Mouse (Mus musculus) urinary bladder, adult 18-20 months (tissue): ENCODE results near the gene Ralgps2.

Source experiments
- DNase-seq, 2 experiments: peaks; one replicate each; pipeline ENCODE4 v3.0.0; 2022; ENCODE audit warnings: low spot score in 2 of 2, mixed read lengths in 2 of 2

The Ralgps2 gene

DNA sequence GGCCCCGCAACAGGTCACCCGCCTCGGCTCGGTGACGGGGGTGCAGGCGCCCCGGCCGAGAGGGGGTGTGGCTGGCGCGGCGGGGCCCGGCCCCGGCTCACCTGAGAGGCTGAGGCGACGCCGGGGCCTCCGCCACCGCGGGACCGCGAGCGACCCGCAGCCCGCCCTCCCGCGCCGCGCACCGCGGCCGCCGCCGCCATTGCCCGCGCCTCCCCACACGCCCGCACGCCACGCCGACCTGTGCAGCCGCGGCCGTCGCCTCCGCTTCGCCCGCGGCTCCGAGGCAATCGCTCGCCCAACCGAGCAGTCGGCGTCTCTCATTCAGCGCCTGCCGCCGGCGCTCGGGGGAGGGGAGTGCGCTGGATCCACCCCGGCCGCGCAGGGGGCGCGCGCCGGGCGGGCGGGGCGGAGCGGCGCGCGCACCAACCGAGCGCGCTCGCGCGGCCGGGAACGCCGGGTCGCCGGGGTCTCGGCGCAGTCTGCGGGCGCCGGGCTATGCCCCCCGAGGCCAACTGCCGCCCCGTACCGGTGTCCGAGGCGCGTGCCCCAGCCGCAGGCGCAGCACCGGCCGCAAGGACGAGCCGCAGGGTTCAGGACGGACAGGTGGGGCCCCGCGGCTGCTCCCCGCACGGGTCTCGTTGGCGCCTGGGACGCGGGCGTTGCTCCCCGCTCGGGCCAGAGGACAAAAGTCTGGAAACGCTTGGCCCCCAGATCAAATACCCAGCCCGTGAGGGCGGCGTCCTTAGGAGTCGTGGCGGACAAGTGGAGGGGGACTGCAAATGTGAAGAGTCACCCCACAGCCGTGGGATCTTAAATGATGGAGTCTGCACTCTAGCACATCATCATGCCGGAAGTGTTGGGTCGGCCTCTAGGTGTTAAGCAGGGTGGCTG, at the start of gene Ralgps2:
Ralgps2 (minus strand) TSS at position 376 of the 891 bp plus-strand sequence.
- DNase-seq: peak; percentile 33 to 72

DNA sequence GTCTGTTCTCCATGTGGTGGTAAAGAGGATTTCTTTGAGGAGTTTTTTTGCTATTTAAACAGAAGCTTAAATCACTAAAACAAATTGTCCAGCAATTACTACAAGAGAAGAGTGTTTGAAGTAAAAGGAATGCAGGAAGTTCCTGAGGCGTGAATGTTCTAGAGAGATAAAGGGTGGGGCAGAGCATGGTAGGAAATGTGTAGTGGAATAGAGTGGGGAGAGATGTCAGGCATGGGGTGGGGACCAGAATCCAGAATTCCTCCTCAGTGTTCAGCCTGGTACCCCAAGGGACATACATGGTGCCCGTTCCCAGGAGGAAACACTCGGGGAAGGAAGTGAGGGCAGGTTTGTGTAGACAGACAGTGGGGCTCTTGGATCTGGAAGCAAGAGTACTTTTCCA, 48.1 kb upstream of the Ralgps2 start:
- DNase-seq: no peak

DNA sequence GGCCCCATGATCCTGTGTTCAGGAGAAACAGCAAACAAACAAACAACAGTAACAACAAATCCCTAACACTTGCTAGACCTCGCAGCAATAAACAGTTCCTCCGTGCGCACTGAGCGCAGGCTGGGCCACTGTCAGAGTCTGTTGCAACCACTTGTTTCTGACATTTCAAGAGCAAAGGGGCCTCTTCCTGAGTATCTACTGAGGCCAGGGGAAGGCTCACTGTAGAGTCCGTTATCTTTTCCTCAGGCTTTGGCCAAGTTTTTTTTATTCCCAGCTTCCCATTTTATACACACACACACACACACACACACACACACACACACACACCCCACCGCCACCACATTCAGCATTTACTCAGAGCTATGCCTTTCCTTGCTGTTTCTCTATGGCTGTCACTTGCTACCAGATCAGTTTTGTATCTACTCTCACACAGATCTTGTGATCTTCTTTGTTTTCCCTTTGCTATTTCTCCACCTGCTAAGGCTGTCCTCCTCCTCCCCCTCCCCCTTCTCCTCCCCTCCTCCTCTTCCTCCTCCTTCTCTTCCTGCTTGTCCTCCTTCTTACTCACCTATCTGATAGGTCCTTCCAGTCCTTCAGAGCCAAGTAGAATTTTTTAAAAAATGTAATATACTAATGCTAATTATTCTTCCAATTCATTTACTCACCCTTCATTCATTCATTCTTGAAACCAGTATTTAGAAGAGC, 47.4 kb upstream of the Ralgps2 start:
- no peak for DNase-seq

DNA sequence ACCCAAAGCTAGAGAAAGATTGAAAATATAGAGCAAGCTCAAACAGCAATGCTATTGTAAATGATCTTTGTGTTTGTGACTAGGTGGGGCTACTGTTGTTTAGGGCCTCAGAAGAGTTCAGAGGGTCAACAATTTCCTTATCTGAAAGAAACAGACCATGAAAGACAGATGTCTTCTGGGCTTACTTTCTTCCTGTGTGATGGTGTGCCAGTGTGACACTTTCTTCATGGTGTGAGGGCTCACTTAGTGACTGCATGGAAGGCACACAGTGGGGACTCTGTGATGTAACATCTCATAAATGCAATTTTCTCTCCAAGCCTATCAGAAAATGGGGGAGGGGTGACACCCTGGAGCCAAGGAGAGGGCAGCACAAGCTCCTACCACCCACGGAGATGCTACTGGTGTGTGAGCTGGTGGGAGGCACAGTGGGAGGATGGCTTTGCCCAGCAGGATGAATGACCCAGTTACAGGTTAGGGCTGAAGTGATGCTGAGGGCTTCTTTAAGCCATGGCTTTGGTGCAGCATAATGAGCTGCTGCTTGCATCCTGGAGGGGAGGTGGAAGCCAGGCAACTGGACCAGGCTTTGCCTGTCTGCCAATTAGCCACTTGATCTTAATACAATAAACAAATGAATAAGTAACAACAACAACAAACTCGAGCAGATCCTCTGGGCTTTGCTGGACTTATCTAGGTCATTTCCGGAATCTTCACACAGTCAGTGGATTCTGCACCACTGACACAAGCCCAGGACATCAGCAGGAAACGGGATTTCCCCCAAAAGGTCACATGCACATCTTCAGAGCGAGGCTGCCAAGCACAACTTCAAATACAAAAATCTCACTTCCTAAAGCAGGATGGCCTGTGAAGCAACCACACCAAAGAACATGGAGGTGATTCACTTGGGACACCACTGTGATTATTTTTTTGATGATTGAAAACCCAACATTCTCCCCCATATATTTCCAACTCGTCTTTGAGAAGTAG, 46.5 kb upstream of the Ralgps2 start:
- DNase-seq: no peak

DNA sequence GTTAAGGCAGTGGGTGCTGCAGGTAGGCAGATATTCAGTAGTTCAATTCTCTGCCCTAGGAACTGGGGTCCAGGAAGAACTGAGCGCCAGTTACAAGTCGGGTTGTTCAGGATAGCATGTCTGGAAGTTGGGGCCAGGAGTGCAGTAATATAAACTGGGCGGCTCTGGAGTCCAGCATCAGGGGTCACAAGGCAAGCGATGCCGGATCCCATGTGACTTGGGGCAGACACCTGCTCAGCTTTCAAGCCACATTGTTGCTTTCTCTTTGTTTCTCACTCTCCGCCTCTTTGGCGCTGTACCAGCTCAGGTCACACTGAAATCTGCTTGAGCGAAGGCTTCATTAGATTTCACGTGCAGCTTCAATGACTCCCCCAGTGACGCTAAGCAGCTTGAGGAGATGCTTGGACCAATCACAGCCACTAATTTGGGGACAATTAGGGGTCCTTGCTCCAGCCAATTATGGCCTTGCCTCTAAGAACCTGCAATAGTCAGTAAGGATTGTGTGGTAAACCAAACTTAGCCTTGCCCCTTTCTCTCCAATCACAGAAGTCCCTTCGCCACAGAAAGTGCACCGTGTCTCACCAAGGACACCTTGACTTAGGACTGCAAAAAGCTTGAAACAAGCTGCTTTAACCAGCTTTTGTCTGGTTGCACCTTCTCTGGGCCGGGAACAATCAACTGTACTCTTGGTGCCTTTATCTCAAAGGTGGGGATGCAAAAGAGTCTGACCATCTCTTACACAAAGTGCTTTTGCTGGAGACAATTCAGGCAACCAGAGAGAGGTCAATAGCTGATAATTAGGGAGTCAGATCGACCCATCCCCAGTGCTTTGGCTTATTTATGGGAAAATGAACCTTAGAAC, 43.8 kb upstream of the Ralgps2 start:
- DNase-seq: no peak

DNA sequence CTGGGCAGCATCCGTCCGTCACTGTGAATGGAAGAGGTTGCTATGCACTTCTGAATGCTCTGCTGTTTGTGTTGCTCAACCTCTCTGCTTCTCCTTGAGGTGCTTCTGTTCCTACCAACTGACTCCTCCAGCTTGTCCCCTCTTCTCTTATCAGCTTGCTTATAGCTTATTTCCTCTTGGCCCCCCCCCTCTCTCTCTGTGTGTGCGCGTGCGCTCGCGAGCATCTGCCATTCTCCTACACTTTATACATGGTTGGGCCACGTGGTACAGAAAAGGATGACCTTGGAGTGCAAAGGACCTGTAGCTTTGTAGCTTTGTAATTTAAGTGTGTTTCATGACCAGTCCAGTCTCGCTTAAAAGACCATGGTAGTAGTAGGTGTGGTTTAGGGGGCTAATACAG, 42.5 kb upstream of the Ralgps2 start:
- DNase-seq: no peak

DNA sequence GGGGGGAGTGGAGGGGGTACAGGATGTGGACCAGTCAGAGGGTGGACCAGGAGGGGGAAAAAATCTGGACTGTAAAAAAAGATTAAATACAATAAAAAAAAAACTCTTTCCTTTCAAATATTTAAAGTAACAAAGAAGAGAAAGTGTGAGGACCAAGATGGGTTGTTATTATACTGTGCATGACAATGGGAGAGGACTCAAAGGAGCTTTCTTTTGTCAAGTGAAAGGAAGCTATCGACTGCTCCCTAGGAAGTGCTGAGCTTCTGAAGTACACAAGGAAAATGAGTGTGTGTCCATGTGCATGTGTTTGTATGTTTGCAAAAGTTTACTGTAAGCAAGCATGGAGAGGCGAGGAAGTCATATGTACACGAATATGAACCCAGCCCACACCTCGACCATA, 40.3 kb upstream of the Ralgps2 start:
- DNase-seq: no peak

DNA sequence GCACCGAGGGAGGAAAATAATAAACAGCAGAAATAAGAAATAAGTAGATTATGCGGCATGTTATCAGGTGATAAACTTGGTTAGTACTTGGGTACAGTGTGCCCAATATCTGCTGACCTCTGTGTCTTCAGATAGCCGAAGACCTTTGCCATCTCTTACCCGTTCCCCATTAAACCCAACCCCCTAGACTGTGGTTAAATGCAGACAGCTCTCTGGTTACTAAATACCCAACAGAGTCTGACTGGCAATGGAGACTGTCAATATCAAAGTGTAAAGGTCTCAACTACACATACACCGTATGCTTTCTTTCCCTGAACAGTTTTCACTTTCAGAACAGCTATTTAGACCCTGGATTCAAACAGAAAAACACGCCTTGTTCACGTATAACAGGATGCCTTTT, 39.2 kb upstream of the Ralgps2 start:
- no peak for DNase-seq

DNA sequence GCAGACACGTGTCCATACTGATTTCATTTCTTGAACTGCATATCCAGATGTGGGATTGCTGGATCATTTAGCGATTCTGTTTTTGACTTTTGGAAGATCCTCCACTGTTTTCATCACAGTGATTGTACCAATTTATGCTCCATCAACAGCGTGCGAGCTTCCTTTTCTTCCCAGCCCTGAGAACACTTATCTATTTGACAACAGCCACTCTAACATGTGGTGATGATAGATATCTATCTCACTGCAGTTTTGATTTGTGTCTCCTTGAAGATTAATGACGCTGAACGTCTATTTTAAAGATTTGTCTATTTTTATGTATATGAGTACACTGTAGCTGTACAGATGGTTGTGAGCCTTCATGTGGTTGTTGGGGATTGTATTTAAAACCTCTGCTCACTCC, 34.4 kb upstream of the Ralgps2 start:
- DNase-seq: no peak

DNA sequence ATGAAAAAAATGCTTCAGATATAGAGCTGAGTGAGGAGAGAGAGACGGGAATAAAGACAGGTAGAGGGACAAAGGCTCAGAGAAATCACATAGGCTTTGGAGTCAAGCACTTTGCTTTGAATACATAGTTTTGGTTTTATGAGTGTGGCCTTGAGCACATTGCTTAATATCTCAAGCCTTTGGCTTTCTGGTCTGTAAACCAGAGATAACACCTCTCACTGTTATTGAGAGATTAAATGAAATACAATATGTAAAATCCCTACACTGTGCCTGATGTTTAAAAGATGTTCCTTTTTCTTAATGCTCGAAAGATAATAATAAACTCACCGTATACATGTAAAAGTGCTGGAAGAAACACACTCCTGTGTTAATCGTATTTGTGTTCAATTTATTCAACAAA, 33.0 kb upstream of the Ralgps2 start:
- DNase-seq: no peak

DNA sequence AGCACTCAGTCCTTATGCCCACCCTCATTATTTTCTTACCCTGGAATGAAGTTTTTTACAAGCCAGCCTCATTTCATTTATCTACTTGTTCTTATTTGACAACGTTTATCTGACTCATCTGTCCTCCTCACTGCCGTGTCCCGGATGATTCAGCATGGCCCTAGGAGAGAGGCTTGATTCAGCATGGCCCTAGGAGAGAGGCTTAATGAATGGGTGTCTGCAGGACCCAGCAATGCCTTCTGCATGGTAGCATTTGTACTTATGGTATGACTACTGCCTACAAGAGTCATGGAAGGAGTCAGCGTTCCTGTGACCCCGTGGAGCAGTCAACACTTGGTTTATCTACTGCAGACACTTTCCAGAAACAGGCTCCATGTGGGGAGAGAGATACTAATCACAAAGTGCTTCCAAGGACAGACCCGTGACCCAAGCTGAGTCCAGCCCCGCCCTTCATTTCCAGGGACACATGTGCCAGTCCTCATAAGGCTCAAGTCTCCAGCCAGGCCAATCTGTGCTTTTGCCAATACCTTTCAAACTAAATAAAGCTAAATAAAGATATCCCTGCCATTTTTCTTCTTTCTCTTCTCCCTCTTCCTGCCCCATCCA, 31.9 kb upstream of the Ralgps2 start:
- DNase-seq: no peak

DNA sequence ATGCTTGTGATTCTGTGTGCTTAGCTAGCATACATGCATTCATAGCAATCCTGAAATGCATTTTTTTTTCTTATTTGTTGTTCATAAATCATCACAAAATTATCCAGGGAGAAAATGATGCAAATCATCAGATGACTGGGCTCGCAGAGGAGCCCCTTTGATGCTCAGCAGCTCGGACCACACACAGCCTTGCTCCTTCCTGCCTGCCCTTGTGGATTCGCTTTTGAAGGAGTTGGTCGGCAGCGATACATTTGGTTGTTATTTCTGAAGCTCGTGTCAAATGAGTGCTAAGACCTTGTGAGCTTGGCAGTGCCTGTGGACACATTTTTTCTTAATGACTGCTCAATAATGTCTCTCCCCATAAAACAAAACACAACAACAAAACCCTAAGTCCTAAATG, 31.2 kb upstream of the Ralgps2 start:
- DNase-seq: no peak

DNA sequence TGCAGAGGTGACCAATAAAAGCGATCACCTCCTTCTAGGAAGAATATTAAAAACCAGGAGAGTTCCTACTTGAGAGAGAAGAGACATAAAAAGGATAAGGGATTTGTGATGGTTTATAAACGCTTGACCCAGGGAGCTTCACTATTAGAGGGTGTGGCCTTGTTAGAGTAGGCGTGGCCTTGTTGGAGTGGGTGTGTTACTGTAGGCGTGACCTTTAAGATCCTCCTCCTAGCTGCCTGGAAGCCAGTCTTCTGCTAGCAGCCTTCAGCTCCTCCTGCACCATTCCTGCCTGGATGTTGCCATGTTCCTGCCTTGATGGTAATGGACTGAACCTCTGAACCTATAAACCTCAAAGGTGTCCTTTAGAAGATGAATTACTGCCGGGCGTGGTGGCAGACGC, 28.7 kb upstream of the Ralgps2 start:
- no peak for DNase-seq

DNA sequence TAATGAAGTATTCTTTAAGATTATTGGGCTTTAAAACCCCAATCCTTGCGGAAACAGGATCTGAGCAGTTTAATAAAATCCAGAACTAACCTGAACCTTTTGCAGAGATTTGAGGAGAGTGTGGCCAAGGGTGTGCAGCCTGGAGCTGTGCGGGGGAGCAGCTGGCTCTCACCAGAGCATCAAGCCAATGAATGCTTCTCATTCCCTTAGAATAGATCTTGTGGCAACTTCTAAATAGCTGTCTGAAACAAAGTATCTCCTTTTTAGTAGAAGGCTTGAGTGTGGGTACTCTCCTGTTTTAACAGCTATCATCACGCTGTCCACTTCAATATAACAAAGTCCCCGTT, 25.1 kb upstream of the Ralgps2 start:
- no peak for DNase-seq

DNA sequence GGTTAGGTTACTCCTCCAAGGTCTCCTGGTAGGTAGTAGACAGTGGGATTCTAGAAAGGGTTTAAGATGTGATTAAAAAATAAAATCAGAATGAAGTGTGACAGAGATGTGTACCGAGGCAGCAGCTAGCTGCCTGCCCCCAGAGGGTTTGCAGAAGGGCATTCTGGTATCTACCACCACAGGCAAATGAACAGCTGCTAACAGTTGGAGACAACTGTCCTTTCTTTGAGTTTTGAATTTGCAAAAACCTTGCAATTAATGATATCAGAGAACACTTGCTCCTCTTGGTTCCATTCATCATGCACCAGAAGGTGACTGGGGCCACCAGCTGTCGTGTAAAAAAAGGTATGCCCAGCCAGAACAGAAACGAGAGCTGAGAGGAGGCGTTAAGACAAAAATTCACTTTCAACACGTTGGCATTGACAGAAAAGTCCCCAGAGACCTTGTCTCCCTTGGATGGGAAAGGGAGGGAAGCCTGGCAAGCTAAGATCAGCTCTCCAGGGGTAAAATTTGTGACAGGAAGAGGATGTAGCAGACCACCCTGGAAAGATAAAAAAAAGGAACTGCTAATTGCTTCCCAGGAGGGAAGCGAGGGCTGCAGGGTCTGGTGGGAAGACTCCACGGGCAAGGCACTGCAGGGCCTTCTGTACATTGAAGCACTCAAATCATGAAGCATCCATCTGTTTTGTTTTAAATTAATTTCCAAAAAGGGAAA, 24.6 kb upstream of the Ralgps2 start:
- DNase-seq: no peak

DNA sequence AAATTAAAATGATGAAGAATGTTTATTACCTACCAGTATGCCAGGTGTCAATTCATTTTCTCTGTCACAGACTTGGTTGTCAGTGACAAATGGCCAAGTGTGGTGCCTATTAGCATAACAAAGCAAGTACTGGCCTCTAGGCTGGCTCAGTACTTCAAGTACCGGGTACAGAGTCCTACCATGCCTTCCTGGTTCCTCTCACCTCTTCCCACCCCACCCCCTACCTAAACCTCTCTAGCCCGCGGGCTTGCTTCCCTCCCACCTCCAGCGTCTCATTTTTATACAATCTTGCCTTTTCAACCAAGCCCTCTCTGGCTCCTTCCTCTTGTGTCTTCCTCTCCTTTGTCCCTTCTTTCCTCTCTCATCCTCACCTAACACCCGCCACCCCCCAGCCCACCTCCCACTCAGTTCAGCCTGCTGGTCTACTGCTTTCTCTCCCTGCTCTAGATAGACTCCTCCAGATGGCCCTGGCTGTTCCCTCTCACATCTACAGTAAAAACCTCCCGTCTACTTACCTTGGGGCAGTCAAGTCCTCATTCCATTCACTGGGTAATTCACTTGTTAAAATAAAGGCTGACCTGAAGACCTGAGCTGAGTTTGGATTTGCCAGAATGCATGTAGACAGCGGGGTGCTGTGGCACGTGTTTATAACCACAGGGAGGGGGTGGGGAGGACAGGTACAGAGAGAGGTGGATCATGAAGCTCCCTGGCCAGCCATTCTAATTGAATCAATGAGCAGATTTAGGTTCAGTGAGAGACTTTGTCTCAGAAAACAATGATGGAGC, 22.2 kb upstream of the Ralgps2 start:
- no peak for DNase-seq

DNA sequence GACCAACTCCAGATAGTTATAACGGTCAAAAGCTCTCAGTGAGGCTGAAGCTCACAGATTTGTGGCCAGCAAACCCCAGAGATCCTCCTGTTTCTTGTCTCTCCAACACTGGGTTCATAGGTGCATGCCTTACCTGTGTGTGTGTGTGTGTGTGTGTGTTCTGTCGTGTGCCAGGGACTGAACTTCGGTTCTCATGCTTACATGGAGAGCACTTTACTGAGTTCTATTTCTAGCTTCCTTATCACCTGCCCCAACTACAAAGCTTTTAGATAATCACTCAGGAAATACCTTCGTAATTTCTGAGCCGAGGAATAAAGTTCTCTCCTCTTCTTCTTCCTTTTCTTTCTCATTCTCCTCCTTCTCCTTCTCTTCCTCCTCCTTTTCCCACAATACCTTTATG, 19.6 kb upstream of the Ralgps2 start:
- no peak for DNase-seq

DNA sequence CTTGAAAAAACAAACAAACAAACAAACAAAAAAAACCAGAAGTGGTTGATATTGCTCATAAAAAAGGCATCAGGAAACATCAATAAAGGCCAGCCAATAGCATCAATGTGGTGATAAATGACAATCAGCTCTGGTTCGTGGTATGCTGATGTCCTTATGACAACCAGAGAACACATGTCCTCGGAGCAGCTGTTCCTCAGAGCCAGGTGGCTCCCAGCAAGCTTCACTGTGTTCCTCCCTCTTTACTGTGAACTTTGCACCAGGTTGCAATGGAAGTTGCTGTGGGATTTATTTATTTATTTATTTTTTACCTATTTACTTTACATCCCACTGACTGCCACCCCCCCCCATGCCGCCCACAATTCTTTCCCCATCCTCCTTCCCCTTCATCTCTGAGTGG, 17.9 kb upstream of the Ralgps2 start:
- DNase-seq: no peak
